ENCODE assay signal across 13 mouse cellular contexts in the genomic region with DNA sequence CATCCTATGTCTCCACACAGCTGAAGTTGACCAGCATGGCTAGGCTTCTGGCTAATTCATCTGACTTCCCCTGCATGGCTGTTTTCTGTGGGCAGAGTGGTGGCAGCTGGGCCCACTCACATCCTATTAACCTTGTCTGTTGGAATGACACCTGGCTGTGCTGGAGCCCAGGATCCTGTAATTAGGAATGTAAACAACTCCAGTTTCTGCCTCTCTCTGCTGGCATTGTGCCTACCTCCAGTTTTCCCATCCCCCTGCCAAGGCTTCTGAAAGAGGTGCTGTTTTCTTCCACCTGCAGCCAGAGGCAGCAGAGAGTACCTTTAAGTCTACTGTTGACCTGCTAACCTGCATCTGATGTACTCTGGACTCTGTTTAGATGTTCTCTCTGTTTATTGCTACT.
A peak's percentile ranks its signal among the peaks of the same experiment; 100 is the strongest.
DNase-seq lines count a peak whose midpoint lies in the region; ATAC-seq and TF ChIP-seq lines count a peak whose summit lies in the region.
"Had no signal": no experiment of that assay in that cellular context is flagged by ENCODE, and none has a peak within 500 bp of the region (broad histone marks: within the 10 kb centered on the region; RNA-seq: fewer than 3 reads in every experiment).

No protein-coding gene starts in this region.

- H3K9ac ChIP-seq in forebrain, postnatal 0 days = no peak overlapping the region
- no peak overlapping the region for H3K9ac ChIP-seq in forebrain, embryonic 16.5 days (replicated peaks; ENCODE audit: low read depth, low read length)
- no peak overlapping the region for H3K9ac ChIP-seq in lung, embryonic 14.5 days
- no peak overlapping the region for H3K9ac ChIP-seq in stomach, postnatal 0 days (ENCODE audit: low read length)
- H3K9ac ChIP-seq: heart, embryonic 15.5 days; midbrain, embryonic 12.5 days; neural tube, embryonic 12.5 days had no signal

- peak; percentile 17 for DNase-seq in forebrain, postnatal 0 days
- DNase-seq in lung, embryonic 14.5 days = peak; percentile 10
- DNase-seq in lung, postnatal 10 days = no peak
- peak; percentile 16 for DNase-seq in kidney, adult 9 months
- DNase-seq in stomach, postnatal 0 days (ENCODE audit: low spot score) = peak; percentile 13
- no peak for DNase-seq in urinary bladder, postnatal 36 days (ENCODE audit: low spot score in 2 of 2)

- H3K27ac ChIP-seq in forebrain, postnatal 0 days (ENCODE audit: low read depth, low read length) = no peak overlapping the region
- H3K27ac ChIP-seq in forebrain, embryonic 16.5 days (ENCODE audit: low read length) = no peak overlapping the region
- no peak overlapping the region for H3K27ac ChIP-seq in lung, embryonic 14.5 days (ENCODE audit: low read depth)
- H3K27ac ChIP-seq in stomach, postnatal 0 days (replicated peaks) = no peak overlapping the region
- H3K27ac ChIP-seq: heart, embryonic 15.5 days; left cerebral cortex, adult 2 months; midbrain, embryonic 12.5 days; neural tube, embryonic 12.5 days had no signal

- H3K36me3 ChIP-seq in forebrain, postnatal 0 days (ENCODE audit: insufficient read depth) = no peaks in the 10 kb centered on the region
- H3K36me3 ChIP-seq in forebrain, embryonic 16.5 days (ENCODE audit: control insufficient read depth, insufficient read depth) = no peaks in the 10 kb centered on the region
- H3K36me3 ChIP-seq in lung, embryonic 14.5 days (ENCODE audit: insufficient read depth) = no peaks in the 10 kb centered on the region
- no peaks in the 10 kb centered on the region for H3K36me3 ChIP-seq in stomach, postnatal 0 days (ENCODE audit: control insufficient read depth, insufficient read depth, low read length)
- H3K36me3 ChIP-seq: heart, embryonic 15.5 days; midbrain, embryonic 12.5 days; neural tube, embryonic 12.5 days had no signal

- H3K4me2 ChIP-seq in forebrain, postnatal 0 days (ENCODE audit: low read depth) = no peak overlapping the region
- H3K4me2 ChIP-seq in forebrain, embryonic 16.5 days (ENCODE audit: low read length) = no peak overlapping the region
- H3K4me2 ChIP-seq in lung, embryonic 14.5 days = no peak overlapping the region
- no peak overlapping the region for H3K4me2 ChIP-seq in stomach, postnatal 0 days (replicated peaks; ENCODE audit: low read depth)
- H3K4me2 ChIP-seq: heart, embryonic 15.5 days; midbrain, embryonic 12.5 days; neural tube, embryonic 12.5 days had no signal

- H3K9me3 ChIP-seq in forebrain, postnatal 0 days (ENCODE audit: low read length) = no peaks in the 10 kb centered on the region
- no peaks in the 10 kb centered on the region for H3K9me3 ChIP-seq in forebrain, embryonic 16.5 days (ENCODE audit: control insufficient read depth, low read length)
- no peaks in the 10 kb centered on the region for H3K9me3 ChIP-seq in lung, embryonic 14.5 days (ENCODE audit: low read depth, low read length)
- no peaks in the 10 kb centered on the region for H3K9me3 ChIP-seq in stomach, postnatal 0 days (ENCODE audit: control insufficient read depth, low read length)
- H3K9me3 ChIP-seq: heart, embryonic 15.5 days; midbrain, embryonic 12.5 days; neural tube, embryonic 12.5 days had no signal

- no peak for TF ChIP-seq EP300 in stomach, postnatal 0 days (optimal IDR thresholded peaks at IDR 0.05)

- no peaks in the 10 kb centered on the region for H3K4me1 ChIP-seq in forebrain, postnatal 0 days (ENCODE audit: insufficient read depth)
- H3K4me1 ChIP-seq in forebrain, embryonic 16.5 days (replicated peaks; ENCODE audit: control insufficient read depth, insufficient read depth, low read length) = no peaks in the 10 kb centered on the region
- no peaks in the 10 kb centered on the region for H3K4me1 ChIP-seq in lung, embryonic 14.5 days (ENCODE audit: insufficient read depth)
- H3K4me1 ChIP-seq in stomach, postnatal 0 days (replicated peaks; ENCODE audit: control insufficient read depth, insufficient read depth) = no peaks in the 10 kb centered on the region
- H3K4me1 ChIP-seq: heart, embryonic 15.5 days; midbrain, embryonic 12.5 days; neural tube, embryonic 12.5 days had no signal

- TF ChIP-seq CTCF in forebrain, postnatal 0 days (IDR thresholded peaks at IDR 0.05; ENCODE audit: low read depth) = peak; percentile 22; the same call in 1 of the 2 replicates
- peak; percentile 19 for TF ChIP-seq CTCF in lung, embryonic 14.5 days (IDR thresholded peaks at IDR 0.05; ENCODE audit: low read depth)
- peak; percentile 36 for TF ChIP-seq CTCF in stomach, postnatal 0 days (IDR thresholded peaks at IDR 0.05; ENCODE audit: low read depth)

- H3K27me3 ChIP-seq in forebrain, postnatal 0 days (ENCODE audit: insufficient read depth, low read length) = no peaks in the 10 kb centered on the region
- H3K27me3 ChIP-seq in forebrain, embryonic 16.5 days (replicated peaks; ENCODE audit: control insufficient read depth, insufficient read depth, low read length) = no peaks in the 10 kb centered on the region
- H3K27me3 ChIP-seq in lung, embryonic 14.5 days (ENCODE audit: insufficient read depth, low read length) = no peaks in the 10 kb centered on the region
- H3K27me3 ChIP-seq in stomach, postnatal 0 days (ENCODE audit: control insufficient read depth, insufficient read depth, low read length) = no peaks in the 10 kb centered on the region
- H3K27me3 ChIP-seq: heart, embryonic 15.5 days; midbrain, embryonic 12.5 days; neural tube, embryonic 12.5 days had no signal

- no peak for ATAC-seq in forebrain, postnatal 0 days
- ATAC-seq in forebrain, embryonic 16.5 days = no peak
- ATAC-seq in lung, embryonic 14.5 days (ENCODE audit: insufficient read depth) = no peak
- ATAC-seq in stomach, postnatal 0 days (ENCODE audit: low FRiP score, low TSS enrichment) = no peak
- ATAC-seq: activated CD4-positive, CD25-positive, alpha-beta regulatory T cell, adult 4 months; lung, postnatal 0 days had no signal

- H3K4me3 ChIP-seq in forebrain, postnatal 0 days (ENCODE audit: low read depth, low read length) = no peak overlapping the region
- no peak overlapping the region for H3K4me3 ChIP-seq in forebrain, embryonic 16.5 days (replicated peaks; ENCODE audit: low read length)
- H3K4me3 ChIP-seq in lung, embryonic 14.5 days (ENCODE audit: low read depth, low read length) = no peak overlapping the region
- no peak overlapping the region for H3K4me3 ChIP-seq in stomach, postnatal 0 days (ENCODE audit: low read depth, low read length)
- H3K4me3 ChIP-seq: heart, embryonic 15.5 days; left cerebral cortex, adult 2 months; midbrain, embryonic 12.5 days; neural tube, embryonic 12.5 days had no signal

Comparison
In these comparisons a context has a peak if more than half of its experiments do, and no peak if none do; other contexts are left out.
1. DNase-seq: peak in forebrain, postnatal 0 days (single experiment), lung, embryonic 14.5 days (single experiment), kidney, adult 9 months (single experiment) and stomach, postnatal 0 days (single experiment); none in lung, postnatal 10 days (single experiment) and urinary bladder, postnatal 36 days (0 of 2).
2. Peak in every context shown above with its lines, with median percentiles within 50 percentile points of each other: CTCF ChIP-seq.